Mouse (Mus musculus): Measurements from ENCODE around the gene Trappc10. TPM values are rescaled to one million over a fixed set of nuclear protein-coding genes. Genes with fewer than 3 reads are reported as not detected.
A peak's percentile ranks its signal among the peaks of the same experiment; 100 is the strongest.

The Trappc10 gene
- total RNA-seq (2015; ENCODE audit: low replicate concordance) (48.3 and 50.0 TPM in 2 replicates), total RNA-seq (2017; ENCODE audit: low replicate concordance) (37.9 and 41.1 TPM in 2 replicates)

- peak; percentile 90 for ATAC-seq (replicated peaks; ENCODE audit: low FRiP score, poor library complexity, severe bottlenecking)
Measured at GRCm38 (mm10) chr10:78244438-78245224, at the start of gene Trappc10. Gene Trappc10, minus strand, starts transcription at chr10:78244641.

GRCm38 (mm10) chr10:78293576-78293975 lies 49.1 kb upstream of the Trappc10 start:
- no peak for ATAC-seq (replicated peaks; ENCODE audit: low FRiP score, poor library complexity, severe bottlenecking)

GRCm38 (mm10) chr10:78292381-78292780 lies 47.9 kb upstream of the Trappc10 start:
- no peak for ATAC-seq (replicated peaks; ENCODE audit: low FRiP score, poor library complexity, severe bottlenecking)

GRCm38 (mm10) chr10:78290730-78291535 lies 46.5 kb upstream of the Trappc10 start:
- ATAC-seq (replicated peaks; ENCODE audit: low FRiP score, poor library complexity, severe bottlenecking) = no peak

- no peak for ATAC-seq (replicated peaks; ENCODE audit: low FRiP score, poor library complexity, severe bottlenecking)
Measured at GRCm38 (mm10) chr10:78288896-78289295, 44.5 kb upstream of the Trappc10 start.

GRCm38 (mm10) chr10:78288135-78288534 lies 43.7 kb upstream of the Trappc10 start:
- no peak for ATAC-seq (replicated peaks; ENCODE audit: low FRiP score, poor library complexity, severe bottlenecking)

GRCm38 (mm10) chr10:78287465-78288132 lies 43.2 kb upstream of the Trappc10 start:
- ATAC-seq (replicated peaks; ENCODE audit: low FRiP score, poor library complexity, severe bottlenecking) = no peak

GRCm38 (mm10) chr10:78285959-78286358 lies 41.5 kb upstream of the Trappc10 start:
- no peak for ATAC-seq (replicated peaks; ENCODE audit: low FRiP score, poor library complexity, severe bottlenecking)

GRCm38 (mm10) chr10:78285409-78285808 lies 41.0 kb upstream of the Trappc10 start:
- no peak for ATAC-seq (replicated peaks; ENCODE audit: low FRiP score, poor library complexity, severe bottlenecking)

- no peak for ATAC-seq (replicated peaks; ENCODE audit: low FRiP score, poor library complexity, severe bottlenecking)
Measured at GRCm38 (mm10) chr10:78284812-78285211, 40.4 kb upstream of the Trappc10 start.

- no peak for ATAC-seq (replicated peaks; ENCODE audit: low FRiP score, poor library complexity, severe bottlenecking)
Measured at GRCm38 (mm10) chr10:78282411-78282810, 38.0 kb upstream of the Trappc10 start.

- no peak for ATAC-seq (replicated peaks; ENCODE audit: low FRiP score, poor library complexity, severe bottlenecking)
Measured at GRCm38 (mm10) chr10:78280486-78280885, 36.0 kb upstream of the Trappc10 start.

GRCm38 (mm10) chr10:78279210-78279609 lies 34.8 kb upstream of the Trappc10 start:
- ATAC-seq (replicated peaks; ENCODE audit: low FRiP score, poor library complexity, severe bottlenecking) = peak; percentile 82

GRCm38 (mm10) chr10:78277835-78278234 lies 33.4 kb upstream of the Trappc10 start:
- no peak for ATAC-seq (replicated peaks; ENCODE audit: low FRiP score, poor library complexity, severe bottlenecking)

- no peak for ATAC-seq (replicated peaks; ENCODE audit: low FRiP score, poor library complexity, severe bottlenecking)
Measured at GRCm38 (mm10) chr10:78276242-78276641, 31.8 kb upstream of the Trappc10 start.

- ATAC-seq (replicated peaks; ENCODE audit: low FRiP score, poor library complexity, severe bottlenecking) = no peak
Measured at GRCm38 (mm10) chr10:78272932-78273331, 28.5 kb upstream of the Trappc10 start.

GRCm38 (mm10) chr10:78265881-78266280 lies 21.4 kb upstream of the Trappc10 start:
- ATAC-seq (replicated peaks; ENCODE audit: low FRiP score, poor library complexity, severe bottlenecking) = no peak

- no peak for ATAC-seq (replicated peaks; ENCODE audit: low FRiP score, poor library complexity, severe bottlenecking)
Measured at GRCm38 (mm10) chr10:78264735-78265134, 20.3 kb upstream of the Trappc10 start.

- no peak for ATAC-seq (replicated peaks; ENCODE audit: low FRiP score, poor library complexity, severe bottlenecking)
Measured at GRCm38 (mm10) chr10:78260916-78261650, 16.6 kb upstream of the Trappc10 start.

GRCm38 (mm10) chr10:78260322-78260721 lies 15.9 kb upstream of the Trappc10 start:
- no peak for ATAC-seq (replicated peaks; ENCODE audit: low FRiP score, poor library complexity, severe bottlenecking)

All from erythroblast, adult 5-6 weeks (primary cell).